In genomic region chr8:41443556-41443955, GRCm38 (mm10) we compare ENCODE assay signal across 9 mouse cellular contexts. TPM values are rescaled to one million over a fixed set of nuclear protein-coding genes. Genes with fewer than 3 reads are reported as not detected.
DNase-seq lines count a peak whose midpoint lies in the region; ATAC-seq lines count a peak whose summit lies in the region.
"Had no signal": no experiment of that assay in that cellular context is flagged by ENCODE, and none has a peak within 500 bp of the region (broad histone marks: within the 10 kb centered on the region; RNA-seq: fewer than 3 reads in every experiment).

No protein-coding gene starts in this region.

- H3K27me3 ChIP-seq in intestine, embryonic 14.5 days (replicated peaks; ENCODE audit: control insufficient read depth, insufficient read depth, low read length) = no peaks in the 10 kb centered on the region
- no peaks in the 10 kb centered on the region for H3K27me3 ChIP-seq in intestine, embryonic 16.5 days (replicated peaks; ENCODE audit: control insufficient read depth, insufficient read depth, low read length)
- no peaks in the 10 kb centered on the region for H3K27me3 ChIP-seq in hindbrain, embryonic 15.5 days
- no peaks in the 10 kb centered on the region for H3K27me3 ChIP-seq in neural tube, embryonic 11.5 days (ENCODE audit: control insufficient read depth, insufficient read depth, low read length)

- H3K4me2 ChIP-seq in intestine, embryonic 14.5 days (ENCODE audit: low read length) = no peak overlapping the region
- H3K4me2 ChIP-seq in intestine, embryonic 16.5 days (ENCODE audit: low read depth, low read length) = no peak overlapping the region
- H3K4me2 ChIP-seq in hindbrain, embryonic 15.5 days = no peak overlapping the region
- H3K4me2 ChIP-seq in neural tube, embryonic 11.5 days (ENCODE audit: low read depth) = no peak overlapping the region
- H3K4me2 ChIP-seq: limb, embryonic 15.5 days had no signal

- H3K9ac ChIP-seq in intestine, embryonic 14.5 days (ENCODE audit: low read length) = no peak overlapping the region
- no peak overlapping the region for H3K9ac ChIP-seq in intestine, embryonic 16.5 days (ENCODE audit: low read depth, low read length)
- H3K9ac ChIP-seq in hindbrain, embryonic 15.5 days = no peak overlapping the region
- no peak overlapping the region for H3K9ac ChIP-seq in neural tube, embryonic 11.5 days (ENCODE audit: low read length)
- H3K9ac ChIP-seq: limb, embryonic 15.5 days had no signal

- no peaks in the 10 kb centered on the region for H3K36me3 ChIP-seq in intestine, embryonic 14.5 days (ENCODE audit: control insufficient read depth, insufficient read depth, low read length)
- no peaks in the 10 kb centered on the region for H3K36me3 ChIP-seq in intestine, embryonic 16.5 days (ENCODE audit: control insufficient read depth, insufficient read depth, low read length)
- no peaks in the 10 kb centered on the region for H3K36me3 ChIP-seq in hindbrain, embryonic 15.5 days
- H3K36me3 ChIP-seq in neural tube, embryonic 11.5 days (ENCODE audit: control insufficient read depth, insufficient read depth, low read length) = no peaks in the 10 kb centered on the region
- H3K36me3 ChIP-seq: limb, embryonic 15.5 days had no signal

- H3K27ac ChIP-seq in intestine, embryonic 14.5 days (ENCODE audit: low read depth) = no peak overlapping the region
- no peak overlapping the region for H3K27ac ChIP-seq in intestine, embryonic 16.5 days (ENCODE audit: low read length)
- no peak overlapping the region for H3K27ac ChIP-seq in hindbrain, embryonic 15.5 days (replicated peaks)
- H3K27ac ChIP-seq in neural tube, embryonic 11.5 days (ENCODE audit: low read depth, low read length) = no peak overlapping the region
- H3K27ac ChIP-seq: limb, embryonic 15.5 days had no signal

- peak; percentile 57 for DNase-seq in intestine, embryonic 14.5 days (ENCODE audit: low spot score)
- peak; percentile 14 for DNase-seq in Muller cell, postnatal 12 days (ENCODE audit: inconsistent ontology term)
- DNase-seq in embryo, embryonic 10 days (ENCODE audit: low spot score) = peak; percentile 58
- peak; percentile 47 to 54 for DNase-seq in left cerebral cortex, adult 18-20 months (ENCODE audit: low spot score in 2 of 2)
- peak; percentile 22 for DNase-seq in neural tube, embryonic 11.5 days (ENCODE audit: low spot score)
- no peak for DNase-seq in urinary bladder, adult 18-20 months (ENCODE audit: low spot score in 2 of 2)

- H3K9me3 ChIP-seq in intestine, embryonic 14.5 days (ENCODE audit: control insufficient read depth, low read length) = no peaks in the 10 kb centered on the region
- H3K9me3 ChIP-seq in intestine, embryonic 16.5 days (ENCODE audit: control insufficient read depth, low read length) = no peaks in the 10 kb centered on the region
- H3K9me3 ChIP-seq in hindbrain, embryonic 15.5 days = no peaks in the 10 kb centered on the region
- H3K9me3 ChIP-seq in neural tube, embryonic 11.5 days (ENCODE audit: control insufficient read depth, low read length) = no peaks in the 10 kb centered on the region
- H3K9me3 ChIP-seq: limb, embryonic 15.5 days had no signal

- H3K4me1 ChIP-seq in intestine, embryonic 14.5 days (replicated peaks; ENCODE audit: control insufficient read depth, insufficient read depth, low read length) = no peaks in the 10 kb centered on the region
- H3K4me1 ChIP-seq in intestine, embryonic 16.5 days (ENCODE audit: control insufficient read depth, insufficient read depth, low read length) = no peaks in the 10 kb centered on the region
- H3K4me1 ChIP-seq in hindbrain, embryonic 15.5 days (replicated peaks) = no peaks in the 10 kb centered on the region
- H3K4me1 ChIP-seq in neural tube, embryonic 11.5 days (ENCODE audit: control insufficient read depth, insufficient read depth, low read length) = no peaks in the 10 kb centered on the region
- H3K4me1 ChIP-seq: limb, embryonic 15.5 days had no signal

- H3K4me3 ChIP-seq in intestine, embryonic 14.5 days (ENCODE audit: low read depth, low read length) = no peak overlapping the region
- H3K4me3 ChIP-seq in intestine, embryonic 16.5 days (ENCODE audit: low read length) = no peak overlapping the region
- no peak overlapping the region for H3K4me3 ChIP-seq in hindbrain, embryonic 15.5 days
- no peak overlapping the region for H3K4me3 ChIP-seq in neural tube, embryonic 11.5 days (ENCODE audit: low read depth, low read length)
- H3K4me3 ChIP-seq: limb, embryonic 15.5 days had no signal

- ATAC-seq in intestine, embryonic 14.5 days (replicated peaks; ENCODE audit: low FRiP score, low TSS enrichment, low read depth) = peak; percentile 70; the same call in 1 of the 2 replicates
- no peak for ATAC-seq in intestine, embryonic 16.5 days
- peak; percentile 59; the same call in 1 of the 2 replicates for ATAC-seq in hindbrain, embryonic 15.5 days (ENCODE audit: low FRiP score, low read depth)
- ATAC-seq in neural tube, embryonic 11.5 days (ENCODE audit: insufficient read depth, low FRiP score, low TSS enrichment) = no peak

- WGBS in intestine, embryonic 14.5 days = under 1% methylated on average over 4 of the region's 4 CpGs
- 3% methylated on average over 4 of the region's 4 CpGs for WGBS in intestine, embryonic 16.5 days
- 2% methylated on average over 4 of the region's 4 CpGs for WGBS in hindbrain, embryonic 15.5 days
- WGBS in neural tube, embryonic 11.5 days = 2% methylated on average over 4 of the region's 4 CpGs

RNA-seq across cellular contexts. Expression of gene Frg1, which starts 26.7 kb away (rescaled TPM):
- polyA plus RNA-seq in intestine, embryonic 14.5 days (2014; fragmentation: Nextera tagmentation; extraction: Ambion mirVana) = 87.2 and 90.8 TPM in 2 replicates
- 73.4 and 76.4 TPM in 2 replicates for polyA plus RNA-seq in intestine, embryonic 16.5 days (2015; fragmentation: Nextera tagmentation; extraction: Ambion mirVana)
- 68.6 and 74.2 TPM in 2 replicates for polyA plus RNA-seq in hindbrain, embryonic 15.5 days (2015; fragmentation: Nextera tagmentation; extraction: Ambion mirVana)
- 10 to 100 TPM; 37.0 to 40.3 TPM for total RNA-seq in left cerebral cortex, adult 18-20 months (2021)
- 109 and 111 TPM in 2 replicates for polyA plus RNA-seq in neural tube, embryonic 11.5 days (2014; fragmentation: Nextera tagmentation; extraction: Ambion mirVana)

Comparison
In these comparisons a context has a peak if more than half of its experiments do, and no peak if none do; other contexts are left out.
1. ATAC-seq: peak in intestine, embryonic 14.5 days (single experiment) and hindbrain, embryonic 15.5 days (single experiment); none in intestine, embryonic 16.5 days (single experiment) and neural tube, embryonic 11.5 days (single experiment).
2. DNase-seq: peak in intestine, embryonic 14.5 days (single experiment), Muller cell, postnatal 12 days (single experiment), embryo, embryonic 10 days (single experiment), left cerebral cortex, adult 18-20 months (2 of 2) and neural tube, embryonic 11.5 days (single experiment); none in urinary bladder, adult 18-20 months (0 of 2).